Mouse (Mus musculus) G1E-ER4 (cell line): ENCODE data around the gene Lima1. TPM values are rescaled to one million over a fixed set of nuclear protein-coding genes. Genes with fewer than 3 reads are reported as not detected.

ENCODE experiments used
- GATA1 ChIP-seq: IDR thresholded peaks from one replicate; pipeline ENCODE4 v1.8.0; 2012; ENCODE audit warnings: low read length, inconsistent platforms
- polyA plus RNA-seq: library from polyadenylated mRNA; stranded (reverse); fragments of >175 nt; gene quantifications from 2 replicates; pipeline ENCODE4 v1.2.3, GENCODE M21; 2012

The Lima1 gene
- polyA plus RNA-seq, 1 experiment: not detected

DNA sequence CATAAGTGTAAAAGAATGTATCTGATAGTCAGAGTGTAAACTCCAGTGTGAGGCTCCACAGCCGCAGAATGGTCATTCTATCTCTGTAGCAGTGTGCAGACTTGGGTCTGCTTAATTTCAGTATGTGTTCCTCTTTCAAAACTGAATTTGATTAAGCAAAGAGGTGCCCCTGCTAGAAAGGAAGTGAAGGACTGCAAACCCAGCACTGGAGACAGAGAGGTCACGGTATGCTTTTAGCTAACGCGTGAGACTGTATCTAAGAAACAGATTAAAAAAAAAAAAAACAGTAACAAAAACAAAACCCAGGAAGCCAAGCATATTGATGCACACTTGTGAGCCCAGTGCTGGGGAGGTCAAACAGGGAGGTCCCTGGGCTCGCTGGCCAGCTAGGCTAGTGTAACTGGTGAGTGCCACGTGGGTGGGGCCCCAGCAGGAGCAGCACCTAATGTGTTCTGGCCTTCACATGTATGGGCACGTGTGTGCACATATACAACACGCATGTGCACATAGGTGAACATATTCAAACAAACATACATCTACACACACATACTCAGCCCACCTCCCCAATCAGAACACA is 51.8 kb downstream of the Lima1 start:
- TF ChIP-seq GATA1: no peak

DNA sequence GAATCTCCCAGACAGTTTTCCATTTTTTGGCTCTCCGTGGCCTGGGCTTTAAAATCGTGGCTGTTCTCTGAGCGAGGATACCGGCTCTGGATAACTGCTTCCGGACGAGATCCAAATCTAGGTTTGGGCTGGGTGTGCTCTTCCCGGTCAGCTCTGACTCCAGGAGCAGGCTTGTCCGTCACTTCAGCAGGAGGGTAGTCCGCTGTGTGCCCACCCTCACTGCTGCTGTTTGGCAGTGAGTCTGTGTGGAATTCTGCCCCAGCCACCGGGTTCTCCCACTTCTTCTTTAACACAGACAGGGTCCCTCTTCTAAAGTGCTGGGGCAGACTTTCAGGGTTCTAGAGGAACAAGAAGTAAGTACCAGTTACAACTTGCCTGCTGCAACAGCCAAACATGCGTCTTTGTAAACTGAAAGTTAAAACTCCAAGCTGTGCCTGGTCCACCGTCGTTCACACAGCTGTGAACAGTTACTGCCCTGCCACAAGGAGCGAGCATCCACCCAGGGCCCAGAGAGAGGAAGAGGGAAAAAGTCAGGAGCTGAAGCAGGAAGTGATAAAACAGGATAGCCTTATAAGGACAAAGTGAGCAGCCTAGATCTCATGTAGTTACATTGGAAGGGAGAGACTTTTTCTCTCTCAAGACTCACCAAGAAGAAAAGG is 55.5 kb downstream of the Lima1 start:
- no peak for TF ChIP-seq GATA1

DNA sequence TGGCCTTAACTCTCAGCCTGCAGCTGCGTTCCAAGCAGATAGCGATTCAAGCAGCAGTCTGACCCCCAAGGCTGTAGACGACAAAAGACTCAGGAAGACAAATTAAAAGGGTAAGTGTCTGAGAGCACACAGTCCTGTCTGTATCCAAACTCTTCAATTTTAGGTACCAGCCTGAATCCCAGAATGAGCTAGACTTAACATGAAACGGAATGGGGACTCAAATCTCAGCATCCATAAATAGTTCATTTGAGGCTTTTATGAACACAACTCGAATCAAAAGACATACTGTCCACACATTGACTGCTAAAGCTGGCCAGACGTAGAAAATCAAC is 56.2 kb downstream of the Lima1 start:
- no peak for TF ChIP-seq GATA1

DNA sequence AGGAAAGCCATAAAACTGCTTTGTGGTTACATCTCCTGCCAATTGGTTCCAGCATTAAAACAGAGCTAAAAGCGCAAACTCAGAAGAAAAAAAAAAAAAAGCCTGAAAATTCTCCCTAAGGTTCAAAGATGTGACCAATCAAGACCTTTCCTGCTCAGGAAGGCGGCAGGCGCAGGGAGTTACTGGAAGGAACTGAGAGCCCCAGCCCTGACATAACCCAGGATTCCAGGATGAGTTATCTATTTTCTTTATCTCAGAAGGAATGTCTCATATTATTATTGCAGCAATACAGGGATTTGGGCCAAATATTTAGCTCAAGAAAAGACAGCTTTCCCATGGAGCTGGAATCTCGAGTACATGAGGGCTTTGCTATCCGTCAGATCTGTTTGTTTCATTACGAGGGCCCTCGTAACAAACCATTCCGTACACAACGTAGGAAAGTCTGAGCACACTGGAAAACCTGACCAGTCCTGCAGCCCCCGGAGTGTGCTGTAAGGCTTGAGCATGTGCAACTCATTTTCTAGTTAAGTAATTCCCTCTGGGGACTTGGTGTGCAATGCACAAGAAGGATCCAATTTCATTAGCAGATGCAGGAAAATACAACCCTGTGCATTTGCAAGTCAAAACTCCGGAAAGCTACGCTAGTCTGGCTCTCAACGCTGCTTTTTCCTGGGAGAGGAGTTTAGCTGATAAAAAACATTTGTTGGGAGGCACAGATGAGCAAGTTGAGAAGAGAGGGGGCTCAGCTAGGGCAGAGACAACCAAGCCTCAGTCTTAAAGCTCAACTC is 56.7 kb downstream of the Lima1 start:
- TF ChIP-seq GATA1: no peak

DNA sequence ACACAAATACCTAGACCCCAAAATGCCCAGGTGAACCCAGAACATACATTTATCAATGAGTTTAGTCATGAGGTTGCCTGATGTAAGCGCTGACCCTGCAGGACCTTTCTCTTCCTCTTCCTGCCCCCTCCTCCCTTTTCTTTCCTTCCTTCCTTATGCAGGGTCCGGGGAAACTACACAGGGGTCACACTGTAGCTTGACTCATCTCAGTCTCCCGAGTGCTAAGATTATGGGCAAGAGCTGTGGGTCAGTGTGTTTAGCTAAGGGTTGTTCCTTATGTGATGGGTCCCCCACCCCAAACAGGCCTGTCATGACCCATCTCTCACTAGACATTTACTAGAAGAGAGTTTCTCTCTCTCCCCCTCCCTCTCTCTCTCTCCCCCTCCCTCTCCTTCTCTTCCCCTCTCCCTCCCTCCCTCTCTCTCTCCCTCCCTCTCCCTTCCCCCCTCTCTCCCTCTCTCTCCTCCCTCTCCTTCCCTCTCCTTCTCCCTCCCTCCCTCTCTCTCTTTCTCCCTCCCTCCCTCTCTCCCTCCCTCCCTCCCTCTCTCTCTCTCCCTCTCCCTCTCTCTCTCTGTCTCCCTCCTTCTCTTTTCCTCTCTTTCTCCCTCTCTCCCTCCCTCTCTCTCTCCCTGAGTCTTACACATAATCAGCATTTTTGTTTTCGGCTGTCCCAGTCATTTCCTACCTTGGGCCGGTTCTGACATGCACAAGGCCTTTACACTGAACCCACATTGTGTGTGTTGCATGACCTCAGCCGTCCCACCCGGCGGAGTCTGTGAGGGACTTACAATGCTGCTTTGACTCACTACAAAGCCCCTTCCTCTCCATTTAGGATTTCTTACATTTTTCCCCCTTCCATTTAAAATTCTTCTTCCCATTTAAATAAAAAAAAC is 57.7 kb downstream of the Lima1 start:
- no peak for TF ChIP-seq GATA1

DNA sequence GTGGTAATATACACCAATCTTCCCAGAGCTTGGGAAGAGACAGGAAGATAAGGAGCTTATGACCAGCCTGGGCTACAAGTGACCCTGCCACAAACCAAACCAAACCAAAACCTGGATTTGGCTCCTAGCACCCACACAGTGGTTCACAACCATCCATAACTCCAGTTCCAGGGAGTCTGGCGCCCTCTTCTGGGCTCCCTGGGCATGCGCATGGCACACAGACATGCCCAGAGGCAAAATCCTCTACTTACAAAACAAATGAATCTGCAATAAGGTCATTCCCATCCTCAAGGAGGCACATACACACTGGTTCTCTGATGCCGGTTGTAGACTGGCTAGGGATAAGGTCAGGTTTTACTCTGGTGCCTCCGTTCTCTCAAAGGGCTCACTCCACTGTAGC is 59.3 kb downstream of the Lima1 start:
- no peak for TF ChIP-seq GATA1

DNA sequence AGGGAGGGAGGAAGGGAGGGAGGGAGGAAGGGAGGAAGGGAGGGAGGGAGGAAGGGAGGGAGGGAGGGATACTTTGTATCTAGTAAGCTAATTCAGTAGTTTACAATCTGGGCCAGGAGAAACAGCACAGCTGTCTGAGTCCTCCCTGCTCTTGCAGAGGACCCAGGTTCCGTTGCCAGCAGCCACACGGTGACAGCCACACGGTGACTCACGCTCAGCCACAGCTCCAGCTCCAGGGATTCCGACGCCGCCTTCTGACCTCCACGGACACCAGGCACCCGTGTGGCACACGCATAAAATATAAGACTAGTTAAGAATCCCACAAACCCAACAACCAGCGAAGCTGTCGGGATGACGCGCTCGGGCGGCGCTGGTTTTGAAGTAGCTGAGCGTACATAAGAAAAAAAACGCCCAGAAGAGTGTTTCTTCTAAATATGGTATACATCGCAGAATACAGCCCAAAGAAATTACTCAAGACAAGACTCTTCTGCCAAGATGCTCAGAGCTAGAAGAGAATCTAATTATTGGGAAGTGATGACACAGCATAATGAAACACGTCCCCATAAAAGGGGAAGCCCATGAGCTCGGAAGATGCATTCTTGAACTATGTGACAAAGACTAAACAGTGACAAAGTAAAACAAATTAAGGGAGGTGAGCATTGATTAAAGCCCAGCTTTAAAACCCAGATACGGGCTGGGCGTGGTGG is 60.5 kb downstream of the Lima1 start:
- TF ChIP-seq GATA1: no peak

DNA sequence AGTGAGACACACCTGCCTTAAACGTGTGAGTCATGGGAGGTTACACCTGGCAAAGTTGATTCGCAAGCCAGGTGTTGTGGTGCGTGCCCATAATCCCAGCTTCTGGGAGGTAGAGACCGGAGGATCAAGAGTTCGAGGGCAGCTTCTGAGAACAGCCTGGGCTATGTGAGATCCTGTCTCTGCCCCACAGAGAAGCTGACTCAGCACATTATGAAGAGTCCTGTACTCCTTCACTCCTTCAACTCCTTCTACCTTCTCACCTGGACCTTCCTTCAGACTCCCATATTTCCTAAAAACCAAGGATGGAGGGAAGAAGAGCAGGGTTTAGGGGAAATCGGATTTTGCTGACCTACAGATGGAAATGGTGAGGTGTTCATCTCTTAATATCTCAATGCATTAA is 61.6 kb downstream of the Lima1 start:
- no peak for TF ChIP-seq GATA1

DNA sequence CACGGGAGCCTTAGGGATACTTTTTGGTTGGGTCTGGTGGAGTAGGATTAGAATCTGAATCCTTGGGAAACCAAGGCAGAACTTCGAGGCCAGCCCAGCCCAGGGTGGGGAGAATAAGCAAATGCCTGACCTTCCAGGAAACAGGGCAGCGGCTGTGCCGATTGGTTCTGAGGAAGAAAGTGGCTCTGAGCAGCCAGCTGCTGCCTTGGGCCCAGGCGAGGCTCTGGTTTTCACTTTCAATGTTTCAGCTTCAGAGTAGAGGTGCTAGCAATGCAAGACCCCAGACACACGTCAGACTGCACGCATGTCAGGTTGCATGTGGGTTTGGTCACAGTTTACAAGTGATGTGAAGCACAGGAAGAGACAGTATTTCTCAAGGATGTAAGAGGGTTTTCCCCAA is 63.2 kb downstream of the Lima1 start:
- no peak for TF ChIP-seq GATA1

DNA sequence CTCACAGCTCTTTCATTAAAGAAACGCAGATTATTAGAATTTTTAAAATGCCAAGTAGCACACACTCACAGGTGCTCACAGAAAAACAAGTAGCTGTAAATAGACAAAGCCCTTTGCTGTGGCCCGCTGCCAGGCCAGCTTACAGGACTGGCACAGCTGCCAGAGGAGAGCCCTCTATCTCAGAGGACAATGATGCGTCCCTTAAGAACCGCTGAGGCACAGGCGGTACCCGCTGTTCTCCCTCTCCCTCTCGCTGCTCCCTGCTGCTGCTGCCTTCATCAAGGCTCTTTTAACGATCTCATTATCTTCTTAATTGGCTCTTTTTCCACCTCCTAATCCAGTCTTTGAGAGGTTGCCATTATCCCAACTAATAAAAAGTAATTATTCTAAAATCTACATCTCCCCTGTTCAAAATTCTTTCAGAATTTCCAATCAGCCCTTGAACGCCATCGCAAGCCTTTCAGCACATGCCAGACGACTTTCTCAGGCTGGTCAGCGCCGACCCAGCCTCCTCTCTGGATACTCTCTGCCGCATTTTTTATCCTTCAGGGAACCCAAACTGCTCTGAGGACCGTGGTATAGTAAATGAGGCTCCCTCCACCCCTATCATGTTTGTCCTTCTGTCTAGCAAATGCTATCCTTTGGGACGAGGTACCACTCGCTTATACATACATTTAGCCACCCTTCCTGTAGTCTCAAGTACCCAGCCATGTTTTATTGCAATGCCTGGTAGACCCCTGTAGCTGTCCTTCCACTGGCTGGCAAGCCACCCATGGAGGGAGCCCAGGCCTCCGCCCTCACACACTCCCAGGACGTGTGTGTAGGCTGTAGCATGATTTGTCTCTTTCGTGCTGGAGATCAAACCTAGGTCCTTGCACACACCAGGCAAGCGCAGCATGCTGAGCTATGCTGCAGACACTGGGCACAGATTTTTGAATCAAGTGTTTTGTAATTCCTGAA is 67.2 kb downstream of the Lima1 start:
- TF ChIP-seq GATA1: no peak

DNA sequence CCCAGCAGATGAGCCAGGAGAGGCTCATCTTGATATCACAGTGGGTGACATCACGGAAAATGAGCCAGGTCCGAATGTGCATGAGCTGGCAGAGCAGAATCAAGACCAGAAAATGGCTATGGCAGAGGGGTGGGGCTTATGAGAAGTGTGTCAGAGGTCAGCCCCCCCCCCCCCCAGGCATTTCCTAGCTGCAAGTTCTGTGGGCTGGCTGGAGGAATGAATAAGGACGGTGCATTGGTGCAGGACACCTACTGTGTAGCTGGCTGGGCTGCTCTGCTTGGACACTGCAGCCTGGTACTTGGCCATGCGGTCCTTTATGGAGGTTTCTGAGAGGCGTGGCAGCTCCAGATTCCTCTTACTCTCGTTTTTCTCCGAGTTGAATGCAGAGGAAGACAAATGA is 69.1 kb downstream of the Lima1 start:
- TF ChIP-seq GATA1: no peak

DNA sequence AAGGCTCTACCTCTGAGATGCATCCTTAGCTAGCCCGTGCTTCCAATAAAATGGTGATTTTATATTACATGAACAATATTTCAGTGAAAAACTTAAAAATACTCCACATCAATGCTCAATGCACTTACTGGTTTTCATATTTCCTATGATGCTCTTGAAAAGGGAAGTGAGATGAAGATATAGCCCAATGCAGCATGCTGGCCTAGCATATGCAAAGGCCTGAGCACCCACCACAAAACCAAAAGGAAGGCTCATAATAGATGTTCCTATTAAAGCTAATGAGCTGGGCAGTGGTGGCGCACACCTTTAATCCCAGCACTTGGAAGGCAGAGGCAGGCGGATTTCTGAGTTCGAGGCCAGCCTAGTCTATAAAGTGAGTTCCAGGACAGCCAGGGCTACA is 69.6 kb downstream of the Lima1 start:
- TF ChIP-seq GATA1: no peak

DNA sequence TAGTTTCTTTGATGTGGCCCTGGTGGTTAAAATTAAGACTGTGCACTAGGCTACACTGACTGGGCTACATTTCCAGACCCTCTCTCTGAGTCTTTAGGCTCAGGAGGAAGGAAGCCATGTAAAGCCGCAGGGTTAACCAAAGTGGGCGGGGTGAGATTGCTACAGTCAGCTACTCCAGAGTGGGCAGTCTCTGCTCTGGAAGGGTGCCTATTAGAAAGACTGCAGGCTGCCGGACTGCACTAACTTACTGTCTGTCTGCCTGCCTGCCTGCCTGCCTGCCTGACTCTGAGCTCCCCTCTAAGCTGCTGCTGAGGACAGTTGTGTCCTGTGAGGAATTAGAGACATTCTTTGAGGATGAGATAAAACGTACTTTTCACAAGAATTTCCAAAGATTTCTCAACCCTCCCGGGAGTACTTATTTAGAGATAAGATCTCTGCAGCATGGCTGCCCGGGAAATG is 72.0 kb downstream of the Lima1 start:
- TF ChIP-seq GATA1: no peak

DNA sequence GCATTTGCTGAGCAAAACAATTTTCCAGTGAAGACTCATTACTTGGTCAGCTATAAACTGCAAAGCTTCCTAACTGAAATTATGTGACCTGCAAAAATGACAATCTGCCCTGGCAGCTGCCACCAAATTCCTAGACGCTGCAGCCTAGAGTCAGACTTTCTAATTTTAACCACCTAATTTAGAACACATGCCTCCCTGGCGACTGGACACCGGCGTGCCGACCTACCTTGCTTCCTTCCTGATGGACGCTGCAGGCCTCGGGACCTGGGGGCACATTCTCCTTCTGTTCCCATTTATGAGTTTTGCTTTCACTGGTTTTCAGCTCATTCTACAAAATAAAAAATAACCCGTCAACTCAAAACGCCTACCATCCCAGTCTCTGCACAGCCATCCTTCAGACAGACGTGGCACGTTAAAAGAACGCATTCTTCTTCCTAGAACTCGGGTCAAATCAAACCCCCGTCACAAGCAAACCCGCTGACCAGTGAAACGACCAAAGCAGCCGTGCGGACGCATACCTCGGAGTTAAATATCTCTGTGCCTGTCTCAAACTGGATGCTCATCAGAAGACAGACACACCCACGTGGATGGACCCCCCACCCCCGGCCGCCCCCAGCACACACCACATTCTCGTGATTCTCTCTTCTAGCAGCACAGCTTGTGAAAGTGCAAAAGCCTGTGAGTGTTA is 73.2 kb downstream of the Lima1 start:
- no peak for TF ChIP-seq GATA1
